Mouse (Mus musculus) G1E (cell line): ENCODE measurements at regions not wholly inside any gene's neighbourhood (a gene's known extent, or its start where the extent isn't known, plus 50 kb on each side); places are given as distances from the start of the nearest gene placed in this dataset.

Source experiments
- CTCF ChIP-seq: IDR thresholded peaks from 2 replicates; pipeline ENCODE4 v1.5.1; 2012; ENCODE audit warnings: low read depth, low read length, inconsistent platforms, mixed read lengths
- GATA1 ChIP-seq: IDR thresholded peaks from 2 replicates; pipeline ENCODE4 v1.6.1; 2012; ENCODE audit warnings: borderline replicate concordance, low read length, inconsistent platforms, mixed read lengths

- TF ChIP-seq CTCF (no peak), GATA1 (no peak)
Measured at GRCm38 (mm10) chr1:152140175-152140574, 50.2 kb upstream of the 1700025G04Rik start.
